Mouse (Mus musculus) limb, embryonic 14.5 days (tissue): ENCODE measurements at regions not wholly inside any gene's neighbourhood (a gene's known extent, or its start where the extent isn't known, plus 50 kb on each side); places are given as distances from the start of the nearest gene placed in this dataset.

ENCODE experiments used
- ATAC-seq: fragments of 200-750 bp; cut with Nextera tagmentation; 2 replicates; pipeline ENCODE4 v1.8.0; 2017; ENCODE audit warnings: low read depth, moderate number of reproducible peaks, moderate TSS enrichment; ENCODE audit not compliant: low FRiP score
- DNase-seq: peaks from one replicate; pipeline ENCODE4 v3.0.0-alpha.2; 2015; ENCODE audit warnings: low spot score
- H3K27ac ChIP-seq: fragments of 300-500 bp; sonication (generic); replicated peaks from 2 replicates; pipeline ENCODE4 v1.5.1; 2014; ENCODE audit warnings: low read depth, mild to moderate bottlenecking, low read length, moderate library complexity, mixed read lengths
- H3K27me3 ChIP-seq: fragments of 300-500 bp; sonication (generic); 2 replicates; pipeline ENCODE4 v1.6.1; 2014; ENCODE audit warnings: low read length, mixed read lengths; ENCODE audit not compliant: control insufficient read depth, insufficient read depth
- H3K36me3 ChIP-seq: fragments of 300-500 bp; sonication (generic); 2 replicates; pipeline ENCODE4 v1.6.1; 2014; ENCODE audit warnings: mild to moderate bottlenecking, low read length, moderate library complexity, mixed read lengths; ENCODE audit not compliant: control insufficient read depth, insufficient read depth
- H3K4me1 ChIP-seq: fragments of 300-500 bp; sonication (generic); 2 replicates; pipeline ENCODE4 v1.6.1; 2014; ENCODE audit warnings: antibody characterized with exemption, low read length, mixed read lengths; ENCODE audit not compliant: control insufficient read depth, insufficient read depth
- H3K4me2 ChIP-seq: fragments of 300-500 bp; sonication (generic); replicated peaks from 2 replicates; pipeline ENCODE4 v1.6.1; 2014; ENCODE audit warnings: low read depth, mild to moderate bottlenecking, low read length, moderate library complexity; ENCODE audit not compliant: severe bottlenecking
- H3K4me3 ChIP-seq: fragments of 300-500 bp; sonication (generic); replicated peaks from 2 replicates; pipeline ENCODE4 v1.5.1; 2014; ENCODE audit warnings: low read length
- H3K9ac ChIP-seq: fragments of 300-500 bp; sonication (generic); 2 replicates; pipeline ENCODE4 v1.6.1; 2014; ENCODE audit warnings: mild to moderate bottlenecking, low read depth, low read length, moderate library complexity; ENCODE audit not compliant: severe bottlenecking
- H3K9me3 ChIP-seq: fragments of 300-500 bp; sonication (generic); 2 replicates; pipeline ENCODE4 v1.6.1; 2016; ENCODE audit warnings: low read length; ENCODE audit not compliant: control insufficient read depth
- POLR2A ChIP-seq: fragments of 200-500 bp; IDR thresholded peaks from 2 replicates; pipeline ENCODE4 v1.8.0; 2012; ENCODE audit warnings: inconsistent platforms, mild to moderate bottlenecking, moderate library complexity, borderline replicate concordance; ENCODE audit not compliant: insufficient read depth, insufficient read length; ENCODE audit errors: extremely low read depth
- WGBS: fragments of 180-500 bp; shearing (Covaris S2); extraction: QIAGEN DNeasy Blood & Tissue Kit; methylation state at CpG from one replicate; pipeline ENCODE4 v1.1.7; 2014; 5-methylcytosine and 5-hydroxymethylcytosine counted together

DNA sequence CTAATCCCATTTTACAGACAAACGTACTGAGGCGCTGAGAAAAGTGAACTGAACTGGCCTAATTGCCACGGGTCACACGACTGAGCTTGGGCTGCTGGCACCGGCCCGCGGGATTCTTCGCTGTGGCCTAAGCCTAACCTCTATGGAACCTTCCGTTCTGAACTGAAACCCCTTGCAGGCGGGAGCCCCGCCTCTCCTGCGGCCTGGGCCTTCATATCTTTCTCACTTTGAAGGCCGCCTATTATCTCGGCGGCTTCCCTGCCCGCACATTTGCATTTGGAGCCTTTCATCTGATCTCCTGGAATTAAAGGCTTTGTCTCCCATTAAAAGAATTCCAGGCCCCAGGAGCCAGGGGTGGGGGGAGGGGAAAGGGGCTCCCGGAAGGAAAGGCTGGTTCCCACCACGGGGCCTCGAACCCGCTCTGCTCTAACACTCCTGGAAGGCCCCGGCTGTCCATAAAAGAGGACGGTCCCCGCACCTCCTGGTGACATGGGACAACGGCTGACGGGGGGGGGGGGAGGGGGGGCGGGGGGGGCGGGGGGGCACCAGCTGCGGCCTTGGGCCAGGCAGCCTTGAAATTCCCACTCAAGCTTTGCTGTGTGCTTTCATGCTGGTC, 122.9 kb upstream of the Pja1 start:
- Histone ChIP-seq H3K4me3 (no peak overlapping the region), H3K9me3 (no peaks in the 10 kb centered on the region), H3K36me3 (no peaks in the 10 kb centered on the region), H3K4me1 (no peaks in the 10 kb centered on the region), H3K27ac (no peak overlapping the region), H3K27me3 (no peaks in the 10 kb centered on the region; the same call in 1 of the 2 replicates), H3K9ac (no peak overlapping the region), H3K4me2 (no peak overlapping the region)
- ATAC-seq: no peak
- no peak for DNase-seq
- WGBS: 26% methylated on average over 20 of the region's 28 CpGs
- TF ChIP-seq POLR2A: no peak

DNA sequence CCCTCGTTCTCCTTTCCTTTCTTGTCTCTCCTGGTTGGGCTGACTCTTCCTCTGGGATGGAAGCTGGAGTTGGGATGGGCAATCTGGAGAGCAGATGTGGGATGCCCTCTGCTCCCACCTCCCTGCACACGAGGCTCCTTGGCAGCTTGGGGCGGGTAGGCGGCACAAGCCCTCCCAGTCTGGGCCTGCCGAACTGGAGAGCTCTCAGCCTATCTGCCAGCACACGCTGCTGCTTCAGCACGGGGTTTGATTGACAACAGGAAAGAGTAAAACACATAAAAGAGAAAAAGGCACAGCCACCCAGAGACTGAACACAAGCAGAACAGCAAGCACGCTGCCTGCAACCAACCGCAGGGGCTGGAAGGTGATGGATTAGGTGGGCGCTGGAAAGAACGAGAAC, 121.9 kb upstream of the Pja1 start:
- H3K4me1 ChIP-seq: no peaks in the 10 kb centered on the region
- no peak overlapping the region for H3K4me3 ChIP-seq
- H3K36me3 ChIP-seq: no peaks in the 10 kb centered on the region
- 35% methylated on average over 11 of the region's 11 CpGs for WGBS
- no peaks in the 10 kb centered on the region; the same call in 1 of the 2 replicates for H3K27me3 ChIP-seq
- ATAC-seq (no peak), DNase-seq (no peak)
- no peak for TF ChIP-seq POLR2A
- no peak overlapping the region for H3K9ac ChIP-seq
- H3K4me2 ChIP-seq: no peak overlapping the region
- H3K9me3 ChIP-seq: no peaks in the 10 kb centered on the region
- no peak overlapping the region for H3K27ac ChIP-seq

DNA sequence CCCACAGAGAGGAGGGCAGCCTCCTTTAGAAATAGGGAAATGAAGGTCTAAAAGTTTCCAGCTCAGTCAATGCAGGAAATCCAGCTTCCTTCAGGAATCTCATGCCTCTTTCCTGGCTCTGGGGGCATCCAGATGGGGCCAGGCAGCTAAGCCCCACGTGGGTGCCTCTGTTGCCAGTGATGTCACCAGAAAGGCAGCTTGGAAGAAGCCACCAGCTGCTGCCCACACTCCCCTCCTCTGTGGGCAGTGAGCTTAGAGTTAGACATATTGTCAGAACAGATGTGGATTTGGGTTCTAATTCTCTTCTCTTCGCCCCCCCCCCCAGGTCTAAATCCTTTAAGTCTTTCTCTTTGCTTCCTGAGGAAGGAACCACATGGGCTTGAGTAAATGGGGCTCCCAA, 116.2 kb upstream of the Pja1 start:
- Histone ChIP-seq H3K9me3 (no peaks in the 10 kb centered on the region), H3K27me3 (no peaks in the 10 kb centered on the region; the same call in 1 of the 2 replicates), H3K4me3 (no peak overlapping the region), H3K27ac (no peak overlapping the region), H3K4me1 (no peaks in the 10 kb centered on the region), H3K9ac (no peak overlapping the region), H3K4me2 (no peak overlapping the region), H3K36me3 (no peaks in the 10 kb centered on the region)
- DNase-seq (no peak), ATAC-seq (peak; percentile 15; the same call in 1 of the 2 replicates)
- TF ChIP-seq POLR2A: no peak
- WGBS: 75% methylated on average over 1 of the region's 2 CpGs

DNA sequence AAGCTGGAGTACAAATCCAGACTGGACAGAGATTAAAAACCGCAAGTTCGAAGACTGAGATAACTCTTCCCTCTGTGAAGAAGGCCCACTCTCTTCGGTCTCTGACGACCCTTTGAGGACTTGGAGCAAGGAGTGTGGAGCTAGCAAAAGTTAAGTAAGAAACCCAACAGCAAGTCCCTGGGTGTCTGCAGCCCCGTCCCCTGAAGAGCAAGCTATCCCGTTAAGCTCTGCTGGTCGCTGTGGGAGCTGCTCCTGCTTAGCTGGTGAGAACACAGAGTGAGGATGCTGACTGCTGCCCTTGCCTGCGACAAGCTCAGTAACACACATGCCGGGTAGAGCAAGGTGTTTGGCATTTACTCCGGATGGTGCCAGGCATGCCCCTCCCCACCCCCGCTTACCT, 115.2 kb upstream of the Pja1 start:
- DNase-seq (no peak), ATAC-seq (no peak)
- Histone ChIP-seq H3K4me3 (no peak overlapping the region), H3K9ac (no peak overlapping the region), H3K27ac (no peak overlapping the region), H3K36me3 (no peaks in the 10 kb centered on the region), H3K4me1 (no peaks in the 10 kb centered on the region), H3K4me2 (no peak overlapping the region), H3K9me3 (no peaks in the 10 kb centered on the region), H3K27me3 (no peaks in the 10 kb centered on the region)
- TF ChIP-seq POLR2A: no peak
- WGBS: 60% methylated on average over 11 of the region's 11 CpGs

DNA sequence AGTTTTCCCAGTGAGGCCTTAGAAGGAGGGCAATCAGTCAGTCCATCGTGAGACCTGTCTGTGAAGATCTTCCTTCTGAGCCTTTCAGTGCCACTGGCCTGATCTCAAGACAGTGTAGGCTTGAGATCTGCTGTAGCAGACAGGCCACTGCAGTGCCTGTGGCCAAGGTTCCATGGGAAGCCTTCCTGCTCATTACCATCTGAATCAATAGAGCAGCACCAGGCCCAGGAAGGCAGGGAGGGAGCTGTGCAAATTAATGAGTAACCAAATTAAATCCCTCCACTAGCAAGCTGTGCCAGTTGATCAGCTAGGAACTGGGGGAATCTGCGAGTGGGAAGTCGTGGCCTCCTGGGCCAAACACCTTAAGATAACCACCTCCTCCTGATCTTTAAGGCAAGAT, 114.6 kb upstream of the Pja1 start:
- H3K4me1 ChIP-seq: no peaks in the 10 kb centered on the region
- H3K4me3 ChIP-seq: no peak overlapping the region
- no peaks in the 10 kb centered on the region for H3K27me3 ChIP-seq
- 53% methylated on average over 3 of the region's 3 CpGs for WGBS
- TF ChIP-seq POLR2A: no peak
- DNase-seq (no peak), ATAC-seq (no peak)
- no peak overlapping the region for H3K4me2 ChIP-seq
- H3K27ac ChIP-seq: no peak overlapping the region
- H3K9me3 ChIP-seq: no peaks in the 10 kb centered on the region
- no peak overlapping the region for H3K9ac ChIP-seq
- no peaks in the 10 kb centered on the region for H3K36me3 ChIP-seq

DNA sequence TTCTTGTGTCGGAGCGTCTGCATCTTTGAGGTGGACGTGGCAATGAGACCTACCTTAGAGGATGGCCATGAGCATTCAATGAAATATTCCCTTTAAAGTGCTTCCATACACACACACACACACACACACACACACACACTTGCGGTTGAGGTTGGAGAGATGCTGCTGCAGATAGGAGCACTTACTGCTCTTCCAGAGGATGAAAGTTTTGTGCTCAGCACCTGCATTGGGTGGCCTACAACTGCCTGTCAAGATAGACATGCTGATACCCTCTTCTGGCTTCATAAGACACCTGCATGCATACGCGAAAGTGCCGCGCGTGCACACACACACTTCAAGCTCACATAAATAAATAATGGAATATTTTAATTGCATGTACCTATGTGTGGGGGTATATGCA, 111.5 kb upstream of the Pja1 start:
- H3K4me3 ChIP-seq: no peak overlapping the region
- H3K4me2 ChIP-seq: no peak overlapping the region
- DNase-seq: no peak
- H3K9ac ChIP-seq: no peak overlapping the region
- H3K9me3 ChIP-seq: no peaks in the 10 kb centered on the region
- H3K4me1 ChIP-seq: no peaks in the 10 kb centered on the region
- H3K27ac ChIP-seq: no peak overlapping the region
- no peak for ATAC-seq
- H3K36me3 ChIP-seq: no peaks in the 10 kb centered on the region
- TF ChIP-seq POLR2A: no peak
- WGBS: 83% methylated on average over 9 of the region's 9 CpGs
- H3K27me3 ChIP-seq: no peaks in the 10 kb centered on the region
